Mouse (Mus musculus) megakaryocyte, adult 5-6 weeks (primary cell): ENCODE measurements around the gene Sdhaf4. TPM values are rescaled to one million over a fixed set of nuclear protein-coding genes. Genes with fewer than 3 reads are reported as not detected.

Source experiments
- ATAC-seq: 2 replicates; pipeline ENCODE4 v1.8.0; 2016; ENCODE audit warnings: mild to moderate bottlenecking, inconsistent platforms; ENCODE audit not compliant: poor library complexity, severe bottlenecking
- total RNA-seq, 2 experiments: library from RNA; stranded (forward) in 1 of 2; stranded (reverse) in 1 of 2; fragments of 153-499, 151-499 nt in 1 of 2; fragments of 221-1000, 200-1000 nt in 1 of 2; gene quantifications; 2 replicates each; pipeline versions ENCODE4 v1.2.3 to v1.2.4; 2015 to 2017

The Sdhaf4 gene
- total RNA-seq, 2 experiments from 2014 or later = 4.9 to 20.7 TPM

DNA sequence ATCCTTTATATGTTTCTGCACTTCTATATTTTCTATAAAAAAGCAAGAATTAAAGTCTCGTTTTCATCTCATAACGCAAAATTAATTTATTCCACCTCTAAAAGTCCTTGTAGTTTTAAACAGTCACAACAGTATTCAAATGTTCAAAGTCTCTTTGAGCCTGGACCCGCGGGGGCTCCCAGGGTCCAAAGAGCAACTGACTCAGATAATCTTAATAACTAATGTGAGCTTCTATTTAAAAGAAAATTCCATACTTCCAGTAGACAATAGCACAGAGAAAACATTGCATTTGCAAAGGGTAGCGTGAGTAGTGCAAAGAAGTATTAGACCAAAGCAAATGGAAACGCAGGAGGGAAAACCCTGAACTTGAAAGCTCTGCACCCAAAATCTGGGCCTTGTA lies 47.4 kb downstream of the Sdhaf4 start:
- no peak for ATAC-seq

GRCm38 (mm10) chr1:23955539-23955938 lies 49.9 kb downstream of the Sdhaf4 start:
- no peak for ATAC-seq

GRCm38 (mm10) chr1:23953921-23954320 lies 51.5 kb downstream of the Sdhaf4 start:
- ATAC-seq = no peak

DNA sequence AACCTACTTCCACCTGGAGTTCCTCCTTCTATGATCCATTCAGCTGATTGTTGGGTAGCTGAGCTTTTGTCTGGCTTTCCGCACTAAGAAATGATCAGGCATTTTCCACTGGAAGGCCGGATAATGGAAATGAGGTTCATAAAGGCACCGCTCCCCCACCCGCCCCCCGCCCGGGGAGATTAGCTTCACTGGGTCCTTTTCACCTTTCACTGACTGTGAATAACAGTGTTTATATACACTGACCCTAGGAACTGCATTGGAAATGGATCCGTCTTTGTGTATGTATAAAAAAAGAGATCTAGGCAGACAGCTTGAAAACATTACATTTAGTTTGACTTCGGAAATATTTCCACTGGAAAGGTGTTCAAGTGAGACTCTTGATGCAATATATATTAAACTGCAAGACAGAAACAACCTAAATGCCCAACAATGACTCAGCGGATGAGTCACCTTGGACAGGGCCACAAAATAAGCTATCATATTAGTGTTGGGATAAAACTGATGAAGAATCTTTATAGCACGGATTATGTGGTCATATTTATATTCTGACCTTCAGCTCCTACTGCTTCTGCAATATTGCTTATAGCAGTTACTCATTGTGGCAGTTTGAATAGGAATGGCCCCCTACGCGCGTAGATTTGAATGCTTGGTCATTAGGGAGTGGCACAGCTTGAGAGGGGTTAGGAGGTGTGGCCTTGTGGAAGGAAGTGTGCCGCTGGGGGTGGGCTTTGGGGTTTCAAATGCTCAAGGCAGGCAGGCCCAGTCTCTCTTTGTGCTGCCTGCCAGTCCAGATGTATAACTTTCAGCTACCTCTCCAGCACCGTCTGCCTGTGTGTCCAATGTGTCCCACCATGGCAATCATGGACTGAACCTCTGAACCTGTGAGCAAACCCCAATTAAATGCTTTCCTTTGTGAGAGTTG lies 56.4 kb downstream of the Sdhaf4 start:
- no peak for ATAC-seq

GRCm38 (mm10) chr1:23948290-23948689 lies 57.2 kb downstream of the Sdhaf4 start:
- ATAC-seq = no peak

Other genes with a start within 250 kb of the Sdhaf4 start
- gene B3gat2, start 243.9 kb downstream of the Sdhaf4 start, total RNA-seq (2015) = not detected in 2 replicates
- 0.04 and 0.12 TPM in 2 replicates for gene B3gat2, start 243.9 kb downstream of the Sdhaf4 start, total RNA-seq (2017)
- 63.1 and 70.6 TPM in 2 replicates for gene Smap1, start 83.3 kb downstream of the Sdhaf4 start, total RNA-seq (2015)
- 28.7 and 39.4 TPM in 2 replicates for gene Smap1, start 83.3 kb downstream of the Sdhaf4 start, total RNA-seq (2017)
- gene Fam135a, start 94.7 kb upstream of the Sdhaf4 start, total RNA-seq (2015) = 1.5 and 1.7 TPM in 2 replicates
- gene Fam135a, start 94.7 kb upstream of the Sdhaf4 start, total RNA-seq (2017) = 1.3 and 2.0 TPM in 2 replicates
- not detected in 2 replicates for gene Col9a1, start 172.0 kb upstream of the Sdhaf4 start, total RNA-seq (2015)
- not detected in 2 replicates for gene Col9a1, start 172.0 kb upstream of the Sdhaf4 start, total RNA-seq (2017)